Mouse (Mus musculus): Measurements from ENCODE around the gene Cpa4.

GRCm38 (mm10) chr6:30635361-30635862 is 67.2 kb downstream of the Cpa4 start:
- TF ChIP-seq CTCF (IDR thresholded peaks at IDR 0.05; ENCODE audit: borderline replicate concordance, insufficient read depth, low read depth, low read length) (no peak), POLR2A (IDR thresholded peaks at IDR 0.05; ENCODE audit: borderline replicate concordance, insufficient read depth, low read length) (no peak)
